Mouse (Mus musculus) CH12.LX (cell line): ENCODE measurements around the gene Fam222b. TPM values are rescaled to one million over a fixed set of nuclear protein-coding genes. Genes with fewer than 3 reads are reported as not detected.
A peak's percentile ranks its signal among the peaks of the same experiment; 100 is the strongest.

ENCODE experiments used
- DNase-seq: peaks from one replicate; pipeline ENCODE4 v3.0.0-alpha.2; 2013; ENCODE audit errors: extremely low read depth
- H3K27ac ChIP-seq: 2 replicates; pipeline ENCODE4 v1.5.1; 2012; ENCODE audit warnings: low read depth, mild to moderate bottlenecking, control low read depth, moderate library complexity; ENCODE audit not compliant: insufficient read depth
- H3K27me3 ChIP-seq: replicated peaks from 2 replicates; pipeline ENCODE3; 2012; ENCODE audit warnings: inconsistent platforms
- H3K36me3 ChIP-seq, 2 experiments: replicated peaks in 1 of 2; 2 replicates each; pipeline versions ENCODE3 to v1.6.1; 2012; ENCODE audit warnings: inconsistent platforms in 1 of 2, low read length in 1 of 2, mild to moderate bottlenecking in 1 of 2, mixed read lengths in 1 of 2, moderate library complexity in 1 of 2; ENCODE audit not compliant: control insufficient read depth in 1 of 2, insufficient read depth in 1 of 2
- H3K4me1 ChIP-seq, 2 experiments: 2 replicates each; pipeline ENCODE4 v1.6.1; 2012; ENCODE audit warnings: inconsistent platforms in 1 of 2, moderate library complexity in 1 of 2; ENCODE audit not compliant: insufficient read depth in 2 of 2, control insufficient read depth in 1 of 2
- H3K4me2 ChIP-seq: 2 replicates; pipeline ENCODE4 v1.6.1; 2012; ENCODE audit warnings: low read depth, mild to moderate bottlenecking, control low read depth; ENCODE audit not compliant: poor library complexity, insufficient read depth, severe bottlenecking
- H3K4me3 ChIP-seq, 3 experiments: fragments of 150-350 bp in 1 of 3; sonication (generic) in 1 of 3; replicated peaks in 1 of 3; 2 replicates each; pipeline versions ENCODE3 to v1.5.1; 2011 to 2012; ENCODE audit warnings: low read depth in 2 of 3, low read length in 2 of 3, mild to moderate bottlenecking in 2 of 3, moderate library complexity in 2 of 3, control low read depth in 1 of 3, improper control_type of control experiment in 1 of 3, inconsistent platforms in 1 of 3, mixed read lengths in 1 of 3; ENCODE audit not compliant: poor library complexity in 1 of 3
- H3K79me2 ChIP-seq: replicated peaks from 2 replicates; pipeline ENCODE4 v1.6.1; 2012; ENCODE audit warnings: mild to moderate bottlenecking, moderate library complexity; ENCODE audit not compliant: control insufficient read depth, poor library complexity, insufficient read depth, severe bottlenecking; ENCODE audit errors: extremely low read depth
- H3K9ac ChIP-seq: 2 replicates; pipeline ENCODE4 v1.6.1; 2012; ENCODE audit warnings: low read depth, mild to moderate bottlenecking, control low read depth, moderate library complexity; ENCODE audit not compliant: insufficient read depth
- H3K9me3 ChIP-seq: replicated peaks from 2 replicates; pipeline ENCODE3; 2012; ENCODE audit warnings: low read length, inconsistent platforms, mixed read lengths
- BHLHE40 ChIP-seq: IDR thresholded peaks from 2 replicates; pipeline ENCODE4 v1.6.1; 2011; ENCODE audit warnings: mild to moderate bottlenecking, low read depth, low read length, improper control_type of control experiment
- CHD1 ChIP-seq: IDR thresholded peaks from 2 replicates; pipeline ENCODE4 v1.6.1; 2012; ENCODE audit warnings: low read depth, low read length, improper control_type of control experiment, inconsistent platforms
- CTCF ChIP-seq, 2 experiments: IDR thresholded peaks in 1 of 2; conservative IDR thresholded peaks in 1 of 2; 2 replicates each; pipeline ENCODE4 v1.5.1; 2011 to 2012; ENCODE audit warnings: low read depth in 2 of 2, low read length in 2 of 2, improper control_type of control experiment in 1 of 2, inconsistent platforms in 1 of 2, mild to moderate bottlenecking in 1 of 2, moderate library complexity in 1 of 2
- ELF1 ChIP-seq: IDR thresholded peaks from 2 replicates; pipeline ENCODE4 v1.6.1; 2014; ENCODE audit warnings: low read depth, mild to moderate bottlenecking, inconsistent platforms, low read length, improper control_type of control experiment
- EP300 ChIP-seq: IDR thresholded peaks from 2 replicates; pipeline ENCODE4 v1.6.1; 2011; ENCODE audit warnings: low read length, improper control_type of control experiment
- ETS1 ChIP-seq: conservative IDR thresholded peaks from 2 replicates; pipeline ENCODE4 v1.6.1; 2012; ENCODE audit warnings: low read depth, mild to moderate bottlenecking, inconsistent platforms, low read length, improper control_type of control experiment, moderate library complexity
- GABPA ChIP-seq: IDR thresholded peaks from 2 replicates; pipeline ENCODE4 v1.6.1; 2012; ENCODE audit warnings: low read depth, low read length, improper control_type of control experiment, inconsistent platforms; ENCODE audit not compliant: insufficient replicate concordance
- JUN ChIP-seq: IDR thresholded peaks from 2 replicates; pipeline ENCODE4 v1.6.1; 2011; ENCODE audit warnings: low read depth, mild to moderate bottlenecking, low read length, improper control_type of control experiment, moderate library complexity; ENCODE audit not compliant: insufficient read depth
- MAFK ChIP-seq: IDR thresholded peaks from 2 replicates; pipeline ENCODE4 v1.6.1; 2011; ENCODE audit warnings: low read length, improper control_type of control experiment; ENCODE audit not compliant: insufficient replicate concordance
- MAX ChIP-seq: IDR thresholded peaks from 2 replicates; pipeline ENCODE4 v1.6.1; 2011; ENCODE audit warnings: low read length, improper control_type of control experiment
- MEF2A ChIP-seq: IDR thresholded peaks from 2 replicates; pipeline ENCODE4 v1.6.1; 2014; ENCODE audit warnings: low read depth, mild to moderate bottlenecking, inconsistent platforms, low read length, improper control_type of control experiment, borderline replicate concordance
- MYC ChIP-seq: IDR thresholded peaks from 2 replicates; pipeline ENCODE4 v1.6.1; 2011; ENCODE audit warnings: low read depth, mild to moderate bottlenecking, improper control_type of control experiment, low read length
- NELFE ChIP-seq: IDR thresholded peaks from 2 replicates; pipeline ENCODE4 v1.6.1; 2011; ENCODE audit warnings: low read depth, low read length, improper control_type of control experiment
- POLR2A ChIP-seq: IDR thresholded peaks from 2 replicates; pipeline ENCODE4 v1.6.1; 2011; ENCODE audit warnings: low read depth, mild to moderate bottlenecking, improper control_type of control experiment, low read length
- POLR2AphosphoS2 ChIP-seq: IDR thresholded peaks from 2 replicates; pipeline ENCODE4 v1.6.1; 2011; ENCODE audit warnings: low read depth, low read length, improper control_type of control experiment
- SIN3A ChIP-seq: IDR thresholded peaks from 2 replicates; pipeline ENCODE4 v1.6.1; 2012; ENCODE audit warnings: low read length, improper control_type of control experiment, inconsistent platforms
- SMC3 ChIP-seq: IDR thresholded peaks from 2 replicates; pipeline ENCODE4 v1.6.1; 2011; ENCODE audit warnings: low read depth, low read length, improper control_type of control experiment
- TBP ChIP-seq: conservative IDR thresholded peaks from 2 replicates; pipeline ENCODE4 v1.6.1; 2011; ENCODE audit warnings: low read depth, low read length, improper control_type of control experiment
- TCF12 ChIP-seq: IDR thresholded peaks from 2 replicates; pipeline ENCODE4 v1.6.1; 2014; ENCODE audit warnings: low read depth, mild to moderate bottlenecking, inconsistent platforms, low read length, improper control_type of control experiment
- UBTF ChIP-seq: IDR thresholded peaks from 2 replicates; pipeline ENCODE4 v1.6.1; 2012; ENCODE audit warnings: low read depth, mild to moderate bottlenecking, inconsistent platforms, low read length, improper control_type of control experiment, moderate library complexity
- USF1 ChIP-seq: IDR thresholded peaks from 2 replicates; pipeline ENCODE4 v1.6.1; 2014; ENCODE audit warnings: low read depth, mild to moderate bottlenecking, inconsistent platforms, low read length, improper control_type of control experiment
- dilution Hi-C: fragments of 300-500 bp; cut with MboI; formaldehyde crosslinking; loops from 2 replicates; pipeline ENCODE4 v1.14.3; 2020; ENCODE audit warnings: low sequenced_read_pairs; ENCODE audit not compliant: extremely low pct_unique_long_range_greater_than_20kb, extremely low pct_ligation_motif_present
- in situ Hi-C: fragments of 300-500 bp; cut with MboI; formaldehyde crosslinking; loops from 3 replicates; pipeline ENCODE4 v1.14.3; 2019; ENCODE audit warnings: low sequenced_read_pairs, low pct_ligation_motif_present, low pct_unique_long_range_greater_than_20kb, mixed read lengths
- polyA plus RNA-seq: library from polyadenylated mRNA; unstranded; fragments of >175 nt; gene quantifications from 2 replicates; pipeline ENCODE4 v1.2.1, GENCODE M21; 2012; ENCODE audit warnings: low read depth; ENCODE audit not compliant: insufficient read length
- total RNA-seq, 2 experiments: library from RNA; depleted of rRNA; stranded (reverse); fragments of 300-350 nt in 1 of 2; fragments of >200 nt in 1 of 2; gene quantifications; 2 replicates each; pipeline ENCODE4 v1.2.3; 2012 to 2014

The Fam222b gene
- total and polyA plus RNA-seq, 3 experiments = 5.9 to 34.4 (median 8.7) TPM

DNA sequence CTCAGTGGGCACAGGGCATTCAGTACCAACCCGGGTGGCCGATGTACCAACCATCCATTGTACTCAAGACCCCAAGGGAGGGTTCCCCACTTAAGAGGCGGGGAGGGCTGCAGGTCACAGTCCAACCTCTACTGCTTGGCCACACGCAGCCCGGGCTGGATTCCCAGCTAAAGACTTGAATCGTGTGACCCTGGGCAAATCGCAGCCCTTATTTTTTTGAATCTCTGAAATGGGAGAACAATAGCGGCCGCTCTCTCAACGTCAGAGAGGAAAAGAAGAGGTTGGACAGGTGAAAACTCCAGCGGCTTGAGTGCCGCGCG lies 70.1 kb downstream of the Fam222b start:
- peak overlapping the region; percentile 79 for H3K4me2 ChIP-seq
- no peak for DNase-seq
- peaks cover 27 to 43% of the 10 kb centered on the region in 2 experiments for H3K36me3 ChIP-seq
- peaks cover 31 to 64% of the 10 kb centered on the region in 2 experiments for H3K4me1 ChIP-seq
- H3K27me3 ChIP-seq = no peaks in the 10 kb centered on the region
- peak overlapping the region; percentile 73 to 97 (median 96) for H3K4me3 ChIP-seq
- peak overlapping the region; percentile 96 for H3K9ac ChIP-seq
- TF ChIP-seq MAX = 0 out of 2 replicates have a peak, but pooled peaks have one; percentile 11
- no peak for TF ChIP-seq JUN
- dilution Hi-C loops = no loop called here
- H3K9me3 ChIP-seq = no peaks in the 10 kb centered on the region
- peaks cover 33% of the 10 kb centered on the region for H3K79me2 ChIP-seq
- in situ Hi-C loops = no loop called here
- H3K27ac ChIP-seq = peak overlapping the region; percentile 91

DNA sequence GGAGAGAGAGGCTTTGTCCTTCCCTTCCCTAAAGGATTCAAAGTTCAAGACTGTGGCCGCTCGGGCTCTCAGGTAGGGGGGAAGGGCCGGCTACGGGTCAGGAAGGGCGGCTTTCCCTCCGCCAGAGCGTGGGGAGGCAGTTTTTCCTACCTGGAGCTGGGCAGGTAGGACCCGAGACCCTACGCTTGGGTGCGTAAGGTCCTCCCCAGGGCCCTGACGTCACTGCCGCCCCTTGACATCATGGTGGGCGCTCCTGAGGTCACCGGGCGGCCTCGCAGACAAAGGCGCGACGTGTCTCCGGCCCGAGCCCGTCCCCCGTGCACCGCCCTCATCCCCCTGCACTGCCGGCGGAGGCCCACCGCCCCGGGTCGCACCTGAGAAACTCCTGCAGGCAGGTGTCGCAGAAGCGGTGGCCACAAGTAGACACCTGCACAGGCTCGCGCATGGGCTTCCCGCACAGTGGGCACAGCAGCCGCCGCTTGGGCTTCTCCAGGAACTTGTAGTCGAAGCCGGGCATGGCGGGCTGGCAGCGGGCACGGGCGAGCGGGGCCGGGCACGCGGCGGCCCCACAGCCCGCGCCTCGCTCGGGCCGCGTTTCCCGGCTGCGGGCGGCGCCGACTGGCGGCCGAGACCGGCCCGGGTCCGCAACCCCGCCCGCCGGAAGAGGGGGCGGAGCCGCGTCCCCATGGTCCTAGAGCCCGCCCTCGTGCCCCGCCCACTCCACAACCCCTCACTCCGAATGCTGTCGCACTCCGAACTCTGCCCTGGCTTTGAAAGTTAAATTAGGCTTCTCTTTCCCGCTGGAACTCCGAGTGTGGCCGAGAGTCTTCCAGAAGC lies 70.7 kb downstream of the Fam222b start, which contains the start of gene Traf4:
Traf4 (minus strand) TSS at position 666 of the 837 bp plus-strand sequence.
- peaks cover 31 to 66% of the 10 kb centered on the region in 2 experiments for H3K4me1 ChIP-seq
- dilution Hi-C loops = no loop called here
- peak; percentile 79 for DNase-seq

DNA sequence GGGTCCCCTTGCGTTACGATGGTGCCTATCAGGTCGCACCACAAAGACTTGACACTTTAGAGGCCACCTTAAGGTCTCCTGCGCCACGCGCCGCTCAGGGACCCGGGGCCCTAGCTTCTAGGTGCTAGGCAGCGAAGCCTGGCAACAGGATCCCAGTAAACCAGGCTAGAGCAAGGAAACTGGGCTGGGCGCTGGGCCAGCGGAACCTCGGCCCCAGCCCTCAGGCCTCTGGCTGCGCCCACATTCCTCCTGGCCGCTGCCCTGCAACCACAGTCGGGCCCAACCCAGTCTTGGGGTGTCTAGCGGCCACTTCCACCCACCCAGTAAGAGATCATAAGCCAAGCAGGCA lies 71.3 kb downstream of the Fam222b start:
- H3K9me3 ChIP-seq = no peaks in the 10 kb centered on the region
- H3K9ac ChIP-seq = no peak overlapping the region
- peaks cover 33% of the 10 kb centered on the region for H3K79me2 ChIP-seq
- no peak for TF ChIP-seq CHD1
- TF ChIP-seq ELF1 = no peak
- 0 out of 2 replicates have a peak, but pooled peaks have one; percentile 9 for TF ChIP-seq POLR2AphosphoS2
- DNase-seq = no peak
- dilution Hi-C loops (no loop called here), in situ Hi-C loops (no loop called here)
- H3K4me2 ChIP-seq = peak overlapping the region; percentile 85
- no peak overlapping the region for H3K27ac ChIP-seq
- H3K4me1 ChIP-seq = peaks cover 31 to 68% of the 10 kb centered on the region in 2 experiments
- no peaks in the 10 kb centered on the region for H3K27me3 ChIP-seq
- H3K36me3 ChIP-seq = peaks cover 15 to 37% of the 10 kb centered on the region in 2 experiments
- H3K4me3 ChIP-seq = peak overlapping the region; percentile 13 to 73 (median 37)

More for the DNA sequence above, 70.7 kb downstream of the Fam222b start, which contains the start of gene Traf4:
- no peak for TF ChIP-seq MYC
- TF ChIP-seq ELF1 = peak; percentile 31; the same call in 1 of the 2 replicates
- TF ChIP-seq MEF2A = peak; percentile 66; the same call in 1 of the 2 replicates
- peak; percentile 81 for TF ChIP-seq SIN3A
- peak; percentile 52 for TF ChIP-seq BHLHE40
- TF ChIP-seq MAFK = no peak
- TF ChIP-seq TCF12 = peak; percentile 56; the same call in 1 of the 2 replicates
- peak; percentile 22; the same call in 1 of the 2 replicates for TF ChIP-seq POLR2AphosphoS2
- peak in 1 of 2 experiments; percentile 55; a peak in 2 of 4 replicates for TF ChIP-seq CTCF (conservative IDR thresholded peaks at IDR 0.05 in 1 of 2, IDR thresholded peaks at IDR 0.05 in 1 of 2; ENCODE audit: low read depth in 2 of 2, low read length in 2 of 2)
- 0 out of 2 replicates have a peak, but pooled peaks have one; percentile 40 for TF ChIP-seq TBP
- TF ChIP-seq GABPA = peak; percentile 90
- peak; percentile 76; the same call in 1 of the 2 replicates for TF ChIP-seq NELFE
- TF ChIP-seq POLR2A = peak; percentile 82
- TF ChIP-seq EP300 = no peak
- TF ChIP-seq ETS1 = peak; percentile 38
- TF ChIP-seq UBTF = 0 out of 2 replicates have a peak, but pooled peaks have one; percentile 57
- TF ChIP-seq USF1 = no peak
- TF ChIP-seq SMC3 = peak; percentile 31; the same call in 1 of the 2 replicates
- in situ Hi-C loops = no loop called here
- peaks cover 33% of the 10 kb centered on the region for H3K79me2 ChIP-seq
- H3K27me3 ChIP-seq = no peaks in the 10 kb centered on the region
- no peaks in the 10 kb centered on the region for H3K9me3 ChIP-seq
- peak within 1 kb of the TSS; percentile 91 for H3K27ac ChIP-seq
- H3K9ac ChIP-seq = peak within 1 kb of the TSS; percentile 96
- peak within 1 kb of the TSS; percentile 85 for H3K4me2 ChIP-seq
- peaks cover 21 to 37% of the 10 kb centered on the region in 2 experiments for H3K36me3 ChIP-seq
- peak within 1 kb of the TSS; percentile 73 to 97 (median 96) for H3K4me3 ChIP-seq
